Mouse (Mus musculus): Measurements from ENCODE around the gene Srsf9. TPM values are rescaled to one million over a fixed set of nuclear protein-coding genes. Genes with fewer than 3 reads are reported as not detected.
"Not testable (repeated sequence)": the region's sequence is repeated elsewhere in the genome, so short reads cannot be mapped to it uniquely, and the experiment has no call there.

Srsf9 gene
- polyA plus RNA-seq, 1 experiment from 2014 or later = 86.0 TPM

DNA sequence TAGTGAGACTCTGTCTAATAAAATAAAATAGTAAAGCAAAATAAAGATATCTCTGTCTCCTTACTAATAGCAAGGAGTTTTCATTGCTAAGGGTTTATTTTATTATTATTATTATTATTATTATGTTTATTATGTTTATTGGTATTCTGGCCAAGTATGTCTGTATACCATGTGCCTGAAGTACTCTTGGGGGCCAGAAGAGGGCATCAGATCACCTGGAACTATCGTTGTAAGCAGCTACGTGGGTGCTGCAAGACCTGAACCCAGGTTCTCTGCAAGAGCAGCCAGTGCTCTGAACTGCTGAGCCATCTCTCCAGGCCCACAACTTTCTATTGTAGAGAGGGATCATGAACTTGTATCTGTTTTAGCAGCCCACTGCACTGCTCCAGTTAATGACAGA is 48.5 kb downstream of the Srsf9 start:
- DNase-seq (no peak), ATAC-seq (no peak)
- Histone ChIP-seq H3K9ac (replicated peaks) (no peak overlapping the region), H3K9me3 (ENCODE audit: low read length) (no peaks in the 10 kb centered on the region), H3K27me3 (ENCODE audit: insufficient read depth, low read length) (peaks cover 14% of the 10 kb centered on the region; the same call in 1 of the 2 replicates), H3K27ac (ENCODE audit: low read depth) (no peak overlapping the region), H3K4me1 (ENCODE audit: insufficient read depth) (no peaks in the 10 kb centered on the region), H3K36me3 (replicated peaks; ENCODE audit: insufficient read depth, low read length) (no peaks in the 10 kb centered on the region), H3K4me3 (ENCODE audit: low read depth, low read length) (no peak overlapping the region), H3K4me2 (ENCODE audit: low read depth, low read length) (no peak overlapping the region)
- 50% methylated on average over 2 of the region's 2 CpGs for WGBS (ENCODE audit: insufficient replicate concordance)
- TF ChIP-seq CTCF (IDR thresholded peaks at IDR 0.05; ENCODE audit: low read depth) (peak; percentile 29; the same call in 1 of the 2 replicates), EP300 (IDR thresholded peaks at IDR 0.05; ENCODE audit: low read depth) (no peak)

DNA sequence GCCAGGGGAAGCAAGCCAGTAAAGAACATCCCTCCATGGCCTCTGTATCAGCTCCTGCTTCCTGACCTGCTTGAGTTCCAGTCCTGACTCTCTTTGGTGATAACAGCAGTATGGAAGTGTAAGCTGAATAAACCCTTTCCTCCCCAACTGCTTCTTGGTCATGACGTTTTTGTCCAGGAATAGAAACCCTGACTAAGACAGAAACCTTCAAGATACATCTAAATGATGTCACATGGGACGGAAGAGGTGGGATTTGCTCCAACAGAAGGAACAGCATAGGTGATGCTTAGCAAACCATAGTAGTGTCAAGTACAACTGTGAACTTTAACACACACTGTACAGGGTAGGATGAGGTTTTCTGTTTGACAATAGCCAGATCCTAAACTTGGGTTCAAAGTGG is 51.9 kb downstream of the Srsf9 start:
- not testable (repeated sequence) for H3K9ac ChIP-seq (replicated peaks); H3K36me3 ChIP-seq (replicated peaks; ENCODE audit: insufficient read depth, low read length); DNase-seq; H3K4me3 ChIP-seq (ENCODE audit: low read depth, low read length); ATAC-seq; H3K27ac ChIP-seq (ENCODE audit: low read depth); H3K4me1 ChIP-seq (ENCODE audit: insufficient read depth); H3K4me2 ChIP-seq (ENCODE audit: low read depth, low read length); H3K27me3 ChIP-seq (ENCODE audit: insufficient read depth, low read length); H3K9me3 ChIP-seq (ENCODE audit: low read length)
- 60% methylated on average over 2 of the region's 2 CpGs for WGBS (ENCODE audit: insufficient replicate concordance)

Other genes with a start within 250 kb of the Srsf9 start
- gene Gm10401, start 228.9 kb upstream of the Srsf9 start, polyA plus RNA-seq (2015; fragmentation: Nextera tagmentation; extraction: Ambion mirVana) = 6.0 and 6.6 TPM in 2 replicates
- gene Acads, start 207.8 kb upstream of the Srsf9 start, polyA plus RNA-seq (2015; fragmentation: Nextera tagmentation; extraction: Ambion mirVana) = 87.9 and 93.4 TPM in 2 replicates
- gene Unc119b, start 192.2 kb upstream of the Srsf9 start, polyA plus RNA-seq (2015; fragmentation: Nextera tagmentation; extraction: Ambion mirVana) = 6.9 and 8.0 TPM in 2 replicates
- 8.2 and 10.1 TPM in 2 replicates for gene Mlec, start 169.0 kb upstream of the Srsf9 start, polyA plus RNA-seq (2015; fragmentation: Nextera tagmentation; extraction: Ambion mirVana)
- gene Cabp1, start 132.8 kb upstream of the Srsf9 start, polyA plus RNA-seq (2015; fragmentation: Nextera tagmentation; extraction: Ambion mirVana) = not detected in 2 replicates
- gene Pop5, start 91.3 kb upstream of the Srsf9 start, polyA plus RNA-seq (2015; fragmentation: Nextera tagmentation; extraction: Ambion mirVana) = 58.7 and 61.8 TPM in 2 replicates
- gene Rnf10, start 54.3 kb upstream of the Srsf9 start, polyA plus RNA-seq (2015; fragmentation: Nextera tagmentation; extraction: Ambion mirVana) = 75.4 and 78.4 TPM in 2 replicates
- gene Coq5, start 47.5 kb upstream of the Srsf9 start, polyA plus RNA-seq (2015; fragmentation: Nextera tagmentation; extraction: Ambion mirVana) = 19.5 and 19.6 TPM in 2 replicates
- 388 and 399 TPM in 2 replicates for gene Dynll1, start 26.2 kb upstream of the Srsf9 start, polyA plus RNA-seq (2015; fragmentation: Nextera tagmentation; extraction: Ambion mirVana)
- gene Gatc, start 14.0 kb downstream of the Srsf9 start, polyA plus RNA-seq (2015; fragmentation: Nextera tagmentation; extraction: Ambion mirVana) = 11.7 and 12.1 TPM in 2 replicates
- 20.3 and 24.2 TPM in 2 replicates for gene Triap1, start 14.0 kb downstream of the Srsf9 start, polyA plus RNA-seq (2015; fragmentation: Nextera tagmentation; extraction: Ambion mirVana)
- gene Cox6a1, start 21.8 kb downstream of the Srsf9 start, polyA plus RNA-seq (2015; fragmentation: Nextera tagmentation; extraction: Ambion mirVana) = 936 and 952 TPM in 2 replicates
- 0.15 and 0.26 TPM in 2 replicates for gene Msi1, start 102.4 kb downstream of the Srsf9 start, polyA plus RNA-seq (2015; fragmentation: Nextera tagmentation; extraction: Ambion mirVana)
- gene Pla2g1b, start 139.1 kb downstream of the Srsf9 start, polyA plus RNA-seq (2015; fragmentation: Nextera tagmentation; extraction: Ambion mirVana) = not detected in 2 replicates
- 3.5 and 3.9 TPM in 2 replicates for gene Sirt4, start 157.5 kb downstream of the Srsf9 start, polyA plus RNA-seq (2015; fragmentation: Nextera tagmentation; extraction: Ambion mirVana)
- gene Pxn, start 179.5 kb downstream of the Srsf9 start, polyA plus RNA-seq (2015; fragmentation: Nextera tagmentation; extraction: Ambion mirVana) = 14.9 and 16.3 TPM in 2 replicates
- 793 and 822 TPM in 2 replicates for gene Rplp0, start 232.3 kb downstream of the Srsf9 start, polyA plus RNA-seq (2015; fragmentation: Nextera tagmentation; extraction: Ambion mirVana)
- 7.7 and 10.3 TPM in 2 replicates for gene Gcn1l1, start 238.1 kb downstream of the Srsf9 start, polyA plus RNA-seq (2015; fragmentation: Nextera tagmentation; extraction: Ambion mirVana)